Mouse (Mus musculus) CD8-positive naive resting alpha-beta T cell, adult 57 days (primary cell): Measurements from ENCODE around the gene Lonrf2. TPM values are rescaled to one million over a fixed set of nuclear protein-coding genes. Genes with fewer than 3 reads are reported as not detected.

ENCODE experiments used
- total RNA-seq: library from RNA; stranded (reverse); gene quantifications from one replicate; pipeline ENCODE4 v1.2.4, GENCODE M21; 2023

Lonrf2 gene
- not detected for total RNA-seq

GRCm38 (mm10) chr1:38836477-38836872 lies at the start of gene Lonrf2:
Gene Lonrf2, minus strand, starts transcription at chr1:38836711.

Other genes starting within 250 kb of the Lonrf2 start
- 141 TPM for gene Aff3, start 171.8 kb downstream of the Lonrf2 start, total RNA-seq
- gene Chst10, start 61.5 kb upstream of the Lonrf2 start, total RNA-seq, result 26.3 TPM
- not detected for gene Nms, start 102.4 kb upstream of the Lonrf2 start, total RNA-seq
- gene Pdcl3, start 148.9 kb upstream of the Lonrf2 start, total RNA-seq, result 33.4 TPM